Mouse (Mus musculus) mouse embryonic stem cell (cell line): ENCODE measurements around the gene Mgarp.
"Not testable (repeated sequence)": the region's sequence is repeated elsewhere in the genome, so short reads cannot be mapped to it uniquely, and the experiment has no call there.

Source experiments
- in situ Hi-C, 2 experiments: fragments of 300-500 bp; cut with MboI; formaldehyde crosslinking; loops; 1 replicate in 1 of 2; 3 replicates in 1 of 2; pipeline ENCODE4 v1.14.3; 2019 to 2020; ENCODE audit warnings: low sequenced_read_pairs in 2 of 2, low pct_unique_long_range_greater_than_20kb in 1 of 2, mixed read lengths in 1 of 2; ENCODE audit not compliant: unreplicated experiment in 1 of 2

Gene Mgarp

GRCm38 (mm10) chr3:51400682-51401081, 4.1 kb upstream of the Mgarp start:
- in situ Hi-C loops, result no loop called here

GRCm38 (mm10) chr3:51399531-51399930, 3.0 kb upstream of the Mgarp start:
- in situ Hi-C loops, result no loop called here

GRCm38 (mm10) chr3:51398667-51399066, 2.1 kb upstream of the Mgarp start:
- in situ Hi-C loops, result no loop called here

- in situ Hi-C loops, result no loop called here
Observed at GRCm38 (mm10) chr3:51397700-51398299, 1.3 kb upstream of the Mgarp start.

- in situ Hi-C loops, result no loop called here
Observed at GRCm38 (mm10) chr3:51395461-51396145, 935 bp downstream of the Mgarp start.

GRCm38 (mm10) chr3:51394881-51395280, 1.7 kb downstream of the Mgarp start:
- in situ Hi-C loops, result no loop called here

GRCm38 (mm10) chr3:51393651-51394050, 2.9 kb downstream of the Mgarp start:
- in situ Hi-C loops, result no loop called here

- in situ Hi-C loops, result not testable (repeated sequence)
Observed at GRCm38 (mm10) chr3:51393018-51393417, 3.5 kb downstream of the Mgarp start.

GRCm38 (mm10) chr3:51391591-51391990, 4.9 kb downstream of the Mgarp start:
- in situ Hi-C loops, result no loop called here

- in situ Hi-C loops, result no loop called here
Observed at GRCm38 (mm10) chr3:51391095-51391494, 5.4 kb downstream of the Mgarp start.

- in situ Hi-C loops, result no loop called here
Observed at GRCm38 (mm10) chr3:51388904-51389303, 7.6 kb downstream of the Mgarp start.

- in situ Hi-C loops, result no loop called here
Observed at GRCm38 (mm10) chr3:51387868-51388381, 8.6 kb downstream of the Mgarp start.

GRCm38 (mm10) chr3:51387134-51387451, 9.4 kb downstream of the Mgarp start:
- in situ Hi-C loops, result no loop called here

- in situ Hi-C loops, result no loop called here
Observed at GRCm38 (mm10) chr3:51386441-51387133, 10.0 kb downstream of the Mgarp start.

- in situ Hi-C loops, result no loop called here
Observed at GRCm38 (mm10) chr3:51383409-51383808, 13.1 kb downstream of the Mgarp start.

GRCm38 (mm10) chr3:51380660-51381014, 15.9 kb downstream of the Mgarp start:
- in situ Hi-C loops, result no loop called here

- in situ Hi-C loops, result no loop called here
Observed at GRCm38 (mm10) chr3:51379786-51380659, 16.5 kb downstream of the Mgarp start.

- in situ Hi-C loops, result no loop called here
Observed at GRCm38 (mm10) chr3:51378665-51378946, 17.9 kb downstream of the Mgarp start.
